8 mouse cellular contexts compared by ENCODE assay signal in the genomic region with DNA sequence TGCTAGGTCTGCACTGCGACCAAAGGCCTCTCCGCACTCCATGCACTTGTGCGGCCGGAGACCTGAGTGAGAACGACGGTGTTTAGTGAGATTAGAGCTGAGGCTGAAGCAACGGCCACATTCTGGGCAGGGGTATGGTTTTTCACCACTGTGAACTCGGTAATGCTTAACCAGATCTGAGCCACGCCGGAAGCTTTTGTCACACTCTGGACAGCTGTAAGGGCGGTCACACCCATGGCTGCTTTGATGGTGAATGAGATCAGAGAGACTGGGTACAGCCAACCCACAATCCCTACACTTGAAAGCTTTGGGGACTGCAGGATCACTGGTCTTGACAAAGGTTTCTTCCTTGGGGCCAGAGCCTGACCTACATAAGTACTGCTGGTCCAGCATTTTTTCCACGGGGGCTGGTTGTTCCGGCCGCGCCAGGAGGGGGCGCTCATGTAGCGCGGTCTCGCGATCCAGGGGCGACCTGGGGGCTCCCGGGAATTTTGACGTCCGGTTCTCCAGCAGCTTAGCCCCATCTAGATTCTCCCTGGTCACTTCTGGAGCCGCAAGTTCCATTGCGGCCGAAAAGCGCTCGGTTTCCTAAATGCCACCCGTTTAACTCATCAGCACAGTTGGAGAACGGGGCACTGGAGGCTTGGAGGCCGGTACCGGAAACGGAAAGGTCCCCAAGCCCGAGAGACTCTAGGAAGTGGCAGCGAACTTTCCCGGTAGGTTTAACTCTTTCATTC. TPM values are rescaled to one million over a fixed set of nuclear protein-coding genes. Genes with fewer than 3 reads are reported as not detected.
A peak's percentile ranks its signal among the peaks of the same experiment; 100 is the strongest.
DNase-seq lines count a peak whose midpoint lies in the region.

A gene (plus strand): TSS at position 487 of the 737 bp plus-strand sequence.

- no peaks in the 10 kb centered on the region for H3K9me3 ChIP-seq in megakaryocyte, embryonic 14.5 days

- H3K27me3 ChIP-seq in megakaryocyte, embryonic 14.5 days (replicated peaks) = no peaks in the 10 kb centered on the region

- peak; percentile 89 to 97 for DNase-seq in adrenal gland, adult (ENCODE audit: inconsistent age in 2 of 2, low spot score in 1 of 2)
- peak; percentile 79 for DNase-seq in embryo, embryonic 10 days (ENCODE audit: low spot score)
- peak; percentile 90 for DNase-seq in gastrocnemius, postnatal 10 days
- DNase-seq in hindlimb bud, embryonic 11.5 days (ENCODE audit: extremely low spot score, low read depth, low spot score) = peak; percentile 46
- peak; percentile 72 to 85 for DNase-seq in left cerebral cortex, adult 8-10 months (ENCODE audit: low spot score in 2 of 2)
- peak; percentile 84 to 87 for DNase-seq in right cerebral cortex, postnatal 10 days (ENCODE audit: low spot score in 2 of 2)
- peak; percentile 86 for DNase-seq in urinary bladder, postnatal 25 days (ENCODE audit: low spot score)

- H3K4me3 ChIP-seq in megakaryocyte, embryonic 14.5 days (replicated peaks) = peak within 1 kb of the TSS; percentile 96

- peaks cover 38% of the 10 kb centered on the region for H3K36me3 ChIP-seq in megakaryocyte, embryonic 14.5 days (replicated peaks; ENCODE audit: low read length)

- H3K4me1 ChIP-seq in megakaryocyte, embryonic 14.5 days = peaks cover 52% of the 10 kb centered on the region

RNA-seq across cellular contexts. Expression of the gene that starts here (rescaled TPM):
- total RNA-seq in gastrocnemius, postnatal 10 days (2021) = 10 to 100 TPM; 10.7 to 14.7 TPM
- total RNA-seq in left cerebral cortex, adult 8-10 months (2022) = 10 to 100 TPM; 14.2 to 16.8 (median 14.9) TPM
- 23.8 and 36.6 TPM in 2 replicates for polyA plus RNA-seq in megakaryocyte, embryonic 14.5 days (2012; ENCODE audit: insufficient read depth, low replicate concordance)

Comparison
In these comparisons a context has a peak if more than half of its experiments do, and no peak if none do; other contexts are left out.
1. Peak in every context shown above with its lines: DNase-seq and H3K4me3 ChIP-seq.